Mouse (Mus musculus): ENCODE results near the gene Acsbg1.

DNA sequence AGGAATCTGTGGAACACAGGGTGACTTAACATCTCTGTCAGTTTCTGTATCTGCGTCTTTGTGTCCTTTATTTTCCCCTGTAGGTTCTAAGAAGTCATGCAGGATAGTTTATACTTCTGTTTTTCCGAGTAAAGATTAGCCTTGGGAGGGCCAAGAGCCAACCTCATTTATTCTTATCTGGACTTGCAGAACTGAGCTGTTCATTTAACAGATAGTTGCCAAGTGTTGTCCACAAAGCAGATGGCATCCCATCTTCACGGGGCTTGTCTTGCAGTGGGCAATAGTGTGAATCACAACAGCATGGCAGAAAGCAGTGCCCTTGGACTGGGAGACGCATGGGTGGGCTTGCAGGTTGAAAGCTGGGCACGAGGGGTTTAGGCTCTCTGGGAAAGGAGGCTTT, 42.7 kb upstream of the Acsbg1 start:
- TF ChIP-seq GATA1 (IDR thresholded peaks at IDR 0.05; ENCODE audit: borderline replicate concordance, low read length), result no peak
- TF ChIP-seq FLI1 (IDR thresholded peaks at IDR 0.05; ENCODE audit: low read length), result no peak

All from megakaryocyte, embryonic 14.5 days (primary cell).